Mouse (Mus musculus): ENCODE results near the gene Dnali1. TPM values are rescaled to one million over a fixed set of nuclear protein-coding genes. Genes with fewer than 3 reads are reported as not detected.

Dnali1 gene
- polyA plus RNA-seq (2015; fragmentation: Nextera tagmentation; extraction: Ambion mirVana) = 0.07 TPM in 1 of 2 replicates, not detected in the other

DNA sequence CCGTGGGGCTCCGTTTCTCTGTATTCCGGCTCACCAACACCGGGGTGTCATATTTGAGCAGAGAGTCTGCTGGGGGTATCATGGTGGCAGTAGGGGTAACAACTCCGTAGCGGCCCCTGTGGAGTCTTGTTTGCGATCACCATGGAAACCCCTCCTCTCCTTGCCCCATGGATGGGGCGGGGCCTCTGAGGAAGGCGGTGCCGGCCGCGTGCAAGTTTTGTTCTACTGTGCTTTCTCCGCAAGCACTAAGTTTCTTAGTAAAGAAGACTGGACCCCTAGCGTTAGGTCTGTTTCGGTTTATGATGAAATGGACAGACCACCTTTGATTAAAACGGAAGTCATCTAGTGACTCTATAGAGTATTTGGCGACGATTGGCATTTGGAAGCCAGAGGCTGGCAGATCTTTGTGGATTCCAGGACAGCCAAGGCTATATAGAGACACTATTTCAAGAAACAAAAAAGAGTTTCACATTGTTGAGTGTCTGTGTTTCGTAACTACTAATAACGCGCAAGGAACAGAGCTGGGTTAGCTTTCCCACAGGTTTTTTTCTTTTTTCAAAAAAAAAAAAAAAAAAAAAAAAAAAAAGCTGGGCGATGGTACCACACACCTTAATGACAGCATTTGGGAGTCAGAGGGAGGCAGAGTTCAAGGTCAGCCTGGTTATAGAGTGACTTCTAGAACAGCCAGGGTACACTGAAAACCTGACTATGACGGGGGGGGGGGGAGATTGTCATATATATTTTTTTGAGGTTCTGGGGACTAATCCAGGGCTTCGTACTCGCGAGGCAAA lies at the start of gene Dnali1:
Gene Dnali1 (minus strand): TSS at position 187 of the 791 bp plus-strand sequence.

GRCm38 (mm10) chr4:125084403-125085345 lies 19.2 kb upstream of the Dnali1 start, which contains the start of gene Meaf6:
Gene Meaf6, plus strand, starts transcription at chr4:125085134.

DNA sequence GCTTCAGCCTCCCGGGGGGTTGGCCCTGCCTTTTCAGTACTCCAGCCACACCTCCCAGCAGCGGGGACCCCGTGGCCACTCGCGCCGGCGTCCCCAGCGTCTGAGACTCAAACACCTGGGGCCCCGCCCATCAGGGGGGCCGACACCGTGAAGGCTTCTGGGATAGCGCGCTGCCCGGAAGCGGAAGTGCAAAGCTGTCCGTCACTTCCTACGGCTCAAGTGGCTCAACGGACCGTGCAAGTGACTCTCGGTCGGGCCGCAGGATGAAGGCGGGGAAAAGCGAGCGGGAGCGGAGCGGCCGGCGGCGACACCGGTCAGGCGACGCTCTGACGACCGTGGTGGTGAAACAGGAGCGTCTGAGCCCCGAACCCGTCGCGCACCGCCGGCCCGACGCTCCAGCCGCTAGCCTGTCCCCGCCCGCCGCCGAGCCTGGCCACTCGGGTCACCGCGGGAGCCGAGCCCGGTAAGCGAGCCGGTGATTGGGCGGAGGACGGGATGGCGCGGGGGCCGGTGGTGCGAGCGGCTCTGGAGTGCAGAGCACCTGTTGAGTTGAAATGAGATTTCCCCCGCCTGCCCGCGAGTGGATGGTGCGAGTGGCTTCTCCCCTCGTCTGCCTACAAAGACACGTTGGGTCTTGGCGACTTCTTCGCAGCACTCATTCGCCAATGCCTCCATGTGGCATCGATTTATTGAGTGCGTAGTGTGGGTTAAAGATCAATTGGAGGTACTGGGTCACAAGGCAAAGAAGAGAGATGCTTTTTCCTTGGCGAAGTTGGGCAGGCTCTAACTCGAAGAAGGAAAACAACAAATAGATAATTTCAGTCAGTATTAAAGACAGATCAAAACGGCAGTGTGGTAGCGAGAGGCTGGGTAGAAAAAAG lies 1.2 kb upstream of the Dnali1 start, which contains the start of gene Snip1:
Gene Snip1 (plus strand): TSS at position 183 of the 881 bp plus-strand sequence.

DNA sequence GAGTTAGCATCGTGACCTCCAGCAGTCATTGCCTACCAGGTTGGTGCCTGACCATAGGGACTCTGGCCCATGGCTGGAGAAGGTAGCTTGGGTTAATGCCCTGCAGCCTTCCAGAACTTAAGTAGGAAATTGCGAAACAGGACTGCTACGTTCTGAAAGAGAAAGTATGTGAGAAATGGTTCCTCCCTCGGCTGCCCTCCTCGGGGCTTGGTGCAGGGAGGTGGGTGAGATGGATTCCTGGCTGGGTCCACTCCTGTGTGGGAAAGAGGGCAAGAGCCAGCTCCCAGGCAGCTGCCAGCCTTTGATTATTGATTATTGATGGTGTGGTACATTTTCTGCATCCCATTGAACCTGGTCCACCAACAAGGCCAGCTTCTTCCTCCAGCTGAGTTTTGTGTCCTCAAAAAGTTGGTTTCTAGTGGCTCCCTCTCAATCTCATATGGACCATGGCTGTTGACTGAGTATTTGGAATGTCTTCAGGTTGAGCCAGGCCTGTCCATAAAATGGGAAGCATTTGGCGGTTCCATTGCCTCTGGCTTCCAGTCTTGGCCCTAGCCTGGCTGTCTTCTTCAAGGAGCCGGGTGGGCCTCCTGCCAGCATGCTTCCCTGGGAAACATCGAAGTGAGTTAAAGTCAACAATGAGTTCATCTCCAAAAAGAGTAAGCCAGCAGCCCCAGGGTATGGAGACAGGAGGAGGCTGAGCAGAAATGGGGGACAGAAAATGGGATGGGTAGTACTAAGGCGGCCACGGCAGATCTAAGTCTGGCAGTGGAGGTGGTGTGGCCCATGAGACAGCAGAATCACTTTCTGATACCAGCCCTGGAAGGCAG lies 49.5 kb downstream of the Dnali1 start, which contains the start of gene Gnl2:
Gene Gnl2 (plus strand): TSS at position 780 of the 830 bp plus-strand sequence.

Other genes starting within 250 kb of the Dnali1 start
- 23.5 and 27.8 TPM in 2 replicates for gene Yrdc, start 215.0 kb downstream of the Dnali1 start, polyA plus RNA-seq (2015; fragmentation: Nextera tagmentation; extraction: Ambion mirVana)
- 66.9 and 78.5 TPM in 2 replicates for gene 1110065P20Rik, start 214.5 kb downstream of the Dnali1 start, polyA plus RNA-seq (2015; fragmentation: Nextera tagmentation; extraction: Ambion mirVana)
- 0.06 and 0.17 TPM in 2 replicates for gene Maneal, start 203.5 kb downstream of the Dnali1 start, polyA plus RNA-seq (2015; fragmentation: Nextera tagmentation; extraction: Ambion mirVana)
- gene Epha10, start 184.8 kb downstream of the Dnali1 start, polyA plus RNA-seq (2015; fragmentation: Nextera tagmentation; extraction: Ambion mirVana) = not detected in 2 replicates
- gene 9930104L06Rik, start 128.7 kb downstream of the Dnali1 start, polyA plus RNA-seq (2015; fragmentation: Nextera tagmentation; extraction: Ambion mirVana) = 7.6 and 7.9 TPM in 2 replicates
- 19.8 and 29.5 TPM in 2 replicates for gene Cdca8, start 126.4 kb downstream of the Dnali1 start, polyA plus RNA-seq (2015; fragmentation: Nextera tagmentation; extraction: Ambion mirVana)
- 10.9 and 11.9 TPM in 2 replicates for gene Rspo1, start 79.3 kb downstream of the Dnali1 start, polyA plus RNA-seq (2015; fragmentation: Nextera tagmentation; extraction: Ambion mirVana)
- gene Gnl2, start 49.1 kb downstream of the Dnali1 start, polyA plus RNA-seq (2015; fragmentation: Nextera tagmentation; extraction: Ambion mirVana) = 45.0 and 46.7 TPM in 2 replicates
- gene Snip1, start 969 bp upstream of the Dnali1 start, polyA plus RNA-seq (2015; fragmentation: Nextera tagmentation; extraction: Ambion mirVana) = 12.5 and 14.9 TPM in 2 replicates
- gene Meaf6, start 19.4 kb upstream of the Dnali1 start, polyA plus RNA-seq (2015; fragmentation: Nextera tagmentation; extraction: Ambion mirVana) = 23.1 and 28.3 TPM in 2 replicates
- gene Zc3h12a, start 62.1 kb upstream of the Dnali1 start, polyA plus RNA-seq (2015; fragmentation: Nextera tagmentation; extraction: Ambion mirVana) = 1.6 and 1.7 TPM in 2 replicates

Measured in urinary bladder, postnatal 0 days (tissue).